In genomic region chr15:12470900-12471838, GRCm38 (mm10) we compare ENCODE assay signal across 15 mouse cellular contexts.
DNase-seq lines count a peak whose midpoint lies in the region; ATAC-seq and TF ChIP-seq lines count a peak whose summit lies in the region.
"Had no signal": no experiment of that assay in that cellular context is flagged by ENCODE, and none has a peak within 500 bp of the region (broad histone marks: within the 10 kb centered on the region; RNA-seq: fewer than 3 reads in every experiment).

No protein-coding gene starts in this region.

- TF ChIP-seq CTCF in forebrain, postnatal 0 days (IDR thresholded peaks at IDR 0.05; ENCODE audit: low read depth), result no peak
- TF ChIP-seq CTCF in MEL (IDR thresholded peaks at IDR 0.05 in 2 of 3, conservative IDR thresholded peaks at IDR 0.05 in 1 of 3; ENCODE audit: control insufficient read depth in 1 of 3, insufficient read depth in 1 of 3, low read depth in 2 of 3, low read length in 3 of 3, poor library complexity in 1 of 3, severe bottlenecking in 1 of 3), result no peak

- no peak for TF ChIP-seq POLR2A in MEL (IDR thresholded peaks at IDR 0.05; ENCODE audit: control insufficient read depth in 1 of 2, insufficient read depth in 1 of 2, low read depth in 1 of 2, low read length in 2 of 2, poor library complexity in 1 of 2)

- DNase-seq in forebrain, postnatal 0 days, result no peak
- peak; percentile 32 to 51 for DNase-seq in kidney, postnatal 4 days
- DNase-seq in kidney, postnatal 36 days, result no peak
- DNase-seq in MEL (ENCODE audit: low read depth, low spot score) (no peak), adipocyte (ENCODE audit: low spot score) (no peak)
- peak; percentile 32 for DNase-seq in lung, postnatal 10 days
- DNase-seq: adrenal gland, postnatal 14 days; B cell, adult 2 months; cerebellum, postnatal 10 days; liver, embryonic 13.5 days had no signal

- H3K4me2 ChIP-seq in forebrain, embryonic 13.5 days, result no peak overlapping the region
- no peak overlapping the region for H3K4me2 ChIP-seq in forebrain, postnatal 0 days (ENCODE audit: low read depth)
- H3K4me2 ChIP-seq in liver, embryonic 12.5 days, result no peak overlapping the region
- H3K4me2 ChIP-seq: liver, embryonic 13.5 days; neural tube, embryonic 12.5 days had no signal

- no peak overlapping the region for H3K4me3 ChIP-seq in forebrain, embryonic 13.5 days
- H3K4me3 ChIP-seq in forebrain, postnatal 0 days (ENCODE audit: low read depth, low read length), result no peak overlapping the region
- H3K4me3 ChIP-seq in MEL (ENCODE audit: control insufficient read depth in 1 of 2, insufficient read depth in 1 of 2, low read depth in 2 of 2, low read length in 2 of 2), result no peak overlapping the region
- H3K4me3 ChIP-seq in liver, embryonic 12.5 days, result no peak overlapping the region
- H3K4me3 ChIP-seq: liver, embryonic 13.5 days; megakaryocyte, embryonic 14.5 days; neural tube, embryonic 12.5 days had no signal

- peaks cover 4% of the 10 kb centered on the region for H3K4me1 ChIP-seq in forebrain, embryonic 13.5 days
- no peaks in the 10 kb centered on the region for H3K4me1 ChIP-seq in forebrain, postnatal 0 days (ENCODE audit: insufficient read depth)
- no peaks in the 10 kb centered on the region for H3K4me1 ChIP-seq in MEL (ENCODE audit: control insufficient read depth in 1 of 2, insufficient read depth in 2 of 2, low read length in 2 of 2)
- no peaks in the 10 kb centered on the region for H3K4me1 ChIP-seq in liver, embryonic 12.5 days
- H3K4me1 ChIP-seq: liver, embryonic 13.5 days; megakaryocyte, embryonic 14.5 days had no signal

- no peak overlapping the region for H3K9ac ChIP-seq in forebrain, embryonic 13.5 days
- no peak overlapping the region for H3K9ac ChIP-seq in forebrain, postnatal 0 days
- no peak overlapping the region for H3K9ac ChIP-seq in MEL (ENCODE audit: control insufficient read depth, low read depth, low read length, poor library complexity, severe bottlenecking)
- no peak overlapping the region for H3K9ac ChIP-seq in liver, embryonic 12.5 days
- H3K9ac ChIP-seq: liver, embryonic 13.5 days; neural tube, embryonic 12.5 days had no signal

- no peaks in the 10 kb centered on the region for H3K27me3 ChIP-seq in forebrain, embryonic 13.5 days
- H3K27me3 ChIP-seq in forebrain, postnatal 0 days (ENCODE audit: insufficient read depth, low read length), result no peaks in the 10 kb centered on the region
- H3K27me3 ChIP-seq in MEL (ENCODE audit: control insufficient read depth in 1 of 2, insufficient read depth in 2 of 2, low read length in 2 of 2), result peaks cover 1 to 4% of the 10 kb centered on the region in 2 experiments; a peak in 2 of 4 replicates
- no peaks in the 10 kb centered on the region for H3K27me3 ChIP-seq in liver, embryonic 12.5 days (replicated peaks)
- H3K27me3 ChIP-seq: liver, embryonic 13.5 days; neural tube, embryonic 12.5 days had no signal

- TF ChIP-seq RAD21 in MEL (IDR thresholded peaks at IDR 0.05; ENCODE audit: low read depth, low read length), result no peak

- no peaks in the 10 kb centered on the region for H3K36me3 ChIP-seq in forebrain, embryonic 13.5 days (ENCODE audit: poor library complexity, severe bottlenecking)
- no peaks in the 10 kb centered on the region for H3K36me3 ChIP-seq in forebrain, postnatal 0 days (ENCODE audit: insufficient read depth)
- H3K36me3 ChIP-seq in MEL (ENCODE audit: control insufficient read depth in 1 of 2, insufficient read depth in 2 of 2, low read length in 2 of 2), result no peaks in the 10 kb centered on the region
- no peaks in the 10 kb centered on the region for H3K36me3 ChIP-seq in liver, embryonic 12.5 days
- H3K36me3 ChIP-seq: liver, embryonic 13.5 days; neural tube, embryonic 12.5 days had no signal

- H3K27ac ChIP-seq in forebrain, embryonic 13.5 days, result no peak overlapping the region
- no peak overlapping the region for H3K27ac ChIP-seq in forebrain, postnatal 0 days (ENCODE audit: low read depth, low read length)
- no peak overlapping the region for H3K27ac ChIP-seq in MEL (ENCODE audit: control insufficient read depth, low read depth, low read length)
- no peak overlapping the region for H3K27ac ChIP-seq in liver, embryonic 12.5 days
- H3K27ac ChIP-seq: liver, embryonic 13.5 days; neural tube, embryonic 12.5 days had no signal

- ATAC-seq in forebrain, embryonic 13.5 days, result 0 out of 2 replicates have a peak, but pooled peaks have one; percentile 19
- no peak for ATAC-seq in forebrain, postnatal 0 days
- ATAC-seq in liver, embryonic 12.5 days, result no peak
- ATAC-seq: intestine, postnatal 0 days had no signal

- no peaks in the 10 kb centered on the region for H3K9me3 ChIP-seq in forebrain, embryonic 13.5 days (replicated peaks)
- H3K9me3 ChIP-seq in forebrain, postnatal 0 days (ENCODE audit: low read length), result no peaks in the 10 kb centered on the region
- no peaks in the 10 kb centered on the region for H3K9me3 ChIP-seq in MEL (replicated peaks; ENCODE audit: insufficient read depth, low read length)
- H3K9me3 ChIP-seq in liver, embryonic 12.5 days (replicated peaks), result no peaks in the 10 kb centered on the region
- H3K9me3 ChIP-seq: liver, embryonic 13.5 days; megakaryocyte, embryonic 14.5 days; neural tube, embryonic 12.5 days had no signal

- H3K79me2 ChIP-seq in MEL (ENCODE audit: control insufficient read depth, insufficient read depth, low read length, poor library complexity), result no peaks in the 10 kb centered on the region

- WGBS in forebrain, embryonic 13.5 days, result 43% methylated on average over 15 of the region's 15 CpGs
- WGBS in forebrain, postnatal 0 days, result 42% methylated on average over 15 of the region's 15 CpGs
- 70% methylated on average over 15 of the region's 15 CpGs for WGBS in liver, embryonic 12.5 days (ENCODE audit: insufficient replicate concordance)

- no peak for TF ChIP-seq EP300 in MEL (IDR thresholded peaks at IDR 0.05; ENCODE audit: low read depth in 1 of 2, low read length in 2 of 2)

TF ChIP-seq in MEL, 35 proteins besides CTCF, POLR2A, EP300 and RAD21:
- TF ChIP-seq USF2 (IDR thresholded peaks at IDR 0.05; ENCODE audit: borderline replicate concordance in 1 of 2, insufficient read depth in 1 of 2, low read depth in 1 of 2, low read length in 2 of 2) (no peak), TAL1 (IDR thresholded peaks at IDR 0.05; ENCODE audit: low read length) (0 out of 2 replicates have a peak, but pooled peaks have one; percentile 2), JUND (IDR thresholded peaks at IDR 0.05; ENCODE audit: low read depth, low read length) (no peak), MYB (IDR thresholded peaks at IDR 0.05; ENCODE audit: low read depth, low read length) (no peak)
TF ChIP-seq in MEL: peak in this region for 1.

Comparison
In these comparisons a context has a peak if more than half of its experiments do, and no peak if none do; other contexts are left out.
1. DNase-seq: peak in kidney, postnatal 4 days (2 of 2) and lung, postnatal 10 days (single experiment); none in forebrain, postnatal 0 days (single experiment), kidney, postnatal 36 days (0 of 2), MEL (single experiment) and adipocyte (single experiment).